Mouse (Mus musculus) layer of hippocampus, adult 9-11 months (tissue): ENCODE measurements around the gene Acbd6.

Source experiments
- DNase-seq: peaks from one replicate; pipeline ENCODE4 v3.0.0; 2022

Acbd6 gene

GRCm38 (mm10) chr1:155654961-155655360, 97.0 kb downstream of the Acbd6 start:
- no peak for DNase-seq

- no peak for DNase-seq
Observed at GRCm38 (mm10) chr1:155656321-155656720, 98.4 kb downstream of the Acbd6 start.

- DNase-seq, result no peak
Observed at GRCm38 (mm10) chr1:155663994-155664393, 106.1 kb downstream of the Acbd6 start.

- no peak for DNase-seq
Observed at GRCm38 (mm10) chr1:155675570-155675969, 117.7 kb downstream of the Acbd6 start.

- no peak for DNase-seq
Observed at GRCm38 (mm10) chr1:155681116-155681799, 123.3 kb downstream of the Acbd6 start.

GRCm38 (mm10) chr1:155686816-155687215, 128.9 kb downstream of the Acbd6 start:
- DNase-seq, result no peak

- DNase-seq, result no peak
Observed at GRCm38 (mm10) chr1:155689141-155689540, 131.2 kb downstream of the Acbd6 start.

GRCm38 (mm10) chr1:155689558-155689957, 131.6 kb downstream of the Acbd6 start:
- DNase-seq, result no peak

GRCm38 (mm10) chr1:155692230-155692629, 134.3 kb downstream of the Acbd6 start:
- DNase-seq, result no peak

GRCm38 (mm10) chr1:155693026-155693425, 135.1 kb downstream of the Acbd6 start:
- no peak for DNase-seq

- no peak for DNase-seq
Observed at GRCm38 (mm10) chr1:155693443-155693842, 135.5 kb downstream of the Acbd6 start.

GRCm38 (mm10) chr1:155698373-155699159, 140.6 kb downstream of the Acbd6 start:
- DNase-seq, result peak; percentile 44

GRCm38 (mm10) chr1:155700886-155701285, 143.0 kb downstream of the Acbd6 start:
- no peak for DNase-seq

- no peak for DNase-seq
Observed at GRCm38 (mm10) chr1:155703191-155703680, 145.3 kb downstream of the Acbd6 start.

- no peak for DNase-seq
Observed at GRCm38 (mm10) chr1:155704182-155704581, 146.3 kb downstream of the Acbd6 start.

GRCm38 (mm10) chr1:155713306-155713705, 155.4 kb downstream of the Acbd6 start:
- peak; percentile 48 for DNase-seq

- no peak for DNase-seq
Observed at GRCm38 (mm10) chr1:155715366-155715765, 157.4 kb downstream of the Acbd6 start.

- no peak for DNase-seq
Observed at GRCm38 (mm10) chr1:155717301-155717700, 159.4 kb downstream of the Acbd6 start.

GRCm38 (mm10) chr1:155718851-155719250, 160.9 kb downstream of the Acbd6 start:
- DNase-seq, result no peak

GRCm38 (mm10) chr1:155720006-155720405, 162.1 kb downstream of the Acbd6 start:
- DNase-seq, result no peak

GRCm38 (mm10) chr1:155721443-155721842, 163.5 kb downstream of the Acbd6 start:
- DNase-seq, result no peak

GRCm38 (mm10) chr1:155722185-155722584, 164.3 kb downstream of the Acbd6 start:
- DNase-seq, result no peak

GRCm38 (mm10) chr1:155724301-155724700, 166.4 kb downstream of the Acbd6 start:
- no peak for DNase-seq

- DNase-seq, result no peak
Observed at GRCm38 (mm10) chr1:155725876-155726275, 168.0 kb downstream of the Acbd6 start.
